Mouse (Mus musculus): ENCODE measurements around the gene Pmepa1.

DNA sequence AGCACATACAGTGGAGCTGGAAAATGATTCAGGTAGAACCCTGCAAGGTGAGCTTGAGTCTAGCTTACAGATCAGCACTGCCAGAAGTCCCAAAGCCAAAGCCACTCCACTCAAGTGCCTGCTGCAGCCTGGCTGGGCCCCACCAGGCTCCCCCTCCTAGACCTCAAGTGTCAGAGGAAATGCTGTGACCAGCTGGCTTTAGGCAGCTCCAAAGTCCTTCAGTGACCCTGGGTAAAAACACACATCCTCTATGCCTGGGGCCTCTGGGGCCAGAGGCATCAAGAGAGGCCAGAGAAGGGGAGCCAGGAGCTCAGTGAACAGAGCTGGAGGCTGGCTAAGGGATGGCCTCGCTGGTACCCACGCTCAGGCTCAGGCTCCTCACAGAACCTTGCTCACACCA is 25.9 kb downstream of the Pmepa1 start:
- TF ChIP-seq POLR2A (IDR thresholded peaks at IDR 0.05; ENCODE audit: insufficient read depth, low read depth, low read length) (no peak), CTCF (IDR thresholded peaks at IDR 0.05; ENCODE audit: insufficient read depth, low read depth, low read length) (no peak)

All from olfactory bulb, adult 2 months (tissue).